Mouse (Mus musculus): ENCODE results near the gene Rchy1.

DNA sequence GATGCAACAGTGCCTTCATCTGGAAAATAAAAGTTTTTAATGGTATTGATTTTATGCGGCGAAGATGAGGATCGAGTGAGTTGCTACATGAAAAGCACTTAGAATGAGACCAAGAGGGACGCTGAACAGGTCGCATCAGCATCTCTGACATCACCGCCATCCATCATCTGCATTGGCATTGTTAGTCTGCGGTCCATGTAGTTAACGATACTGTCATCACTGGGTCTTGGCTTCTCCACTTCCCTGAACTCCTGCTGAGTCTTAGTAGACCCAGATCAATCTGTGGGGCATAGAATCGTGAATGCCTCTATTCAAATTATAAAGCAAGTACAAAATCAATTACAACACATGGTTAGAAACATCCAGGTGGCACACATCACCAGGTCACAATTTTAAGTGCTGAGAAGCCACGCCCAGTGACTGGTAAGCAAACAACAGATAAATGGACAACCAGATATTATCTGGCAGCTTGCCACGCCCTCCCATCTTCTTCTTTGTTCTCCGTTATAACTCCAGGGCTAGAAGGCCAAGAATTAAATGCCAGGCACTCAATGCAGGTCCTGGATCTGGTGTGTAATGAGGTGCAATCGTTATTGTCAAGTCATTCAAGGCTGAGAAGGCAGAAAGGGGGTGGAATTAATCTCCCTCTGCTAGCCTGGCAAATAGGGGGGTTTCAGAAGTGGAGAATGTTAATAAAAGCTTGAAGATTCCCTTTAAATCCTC lies 51.3 kb downstream of the Rchy1 start:
- TF ChIP-seq CTCF (IDR thresholded peaks at IDR 0.05; ENCODE audit: extremely low read depth, insufficient read depth, low read length) (no peak), POLR2A (IDR thresholded peaks at IDR 0.05; ENCODE audit: extremely low read depth, insufficient read depth, low read length) (no peak)
